In genomic region chr5:38276451-38276850, GRCm38 (mm10) we compare ENCODE assay signal across 12 mouse cellular contexts. TPM values are rescaled to one million over a fixed set of nuclear protein-coding genes. Genes with fewer than 3 reads are reported as not detected.
A peak's percentile ranks its signal among the peaks of the same experiment; 100 is the strongest.
DNase-seq lines count a peak whose midpoint lies in the region; ATAC-seq lines count a peak whose summit lies in the region.
"Had no signal": no experiment of that assay in that cellular context is flagged by ENCODE, and none has a peak within 500 bp of the region (broad histone marks: within the 10 kb centered on the region; RNA-seq: fewer than 3 reads in every experiment).

No protein-coding gene starts in this region.

- peak overlapping the region; percentile 39; the same call in 1 of the 2 replicates for H3K9ac ChIP-seq in limb, embryonic 13.5 days
- H3K9ac ChIP-seq: stomach, embryonic 15.5 days had no signal

- H3K9me3 ChIP-seq in limb, embryonic 13.5 days = no peaks in the 10 kb centered on the region
- H3K9me3 ChIP-seq: stomach, embryonic 15.5 days had no signal

- ATAC-seq in limb, embryonic 13.5 days (ENCODE audit: low FRiP score, low read depth) = no peak
- ATAC-seq: lung, postnatal 0 days had no signal

- peak; percentile 38 for DNase-seq in adrenal gland, postnatal 10 days
- DNase-seq in adrenal gland, postnatal 36 days = no peak
- peak; percentile 22 for DNase-seq in retina, postnatal 1 day
- DNase-seq in retina, embryonic 14.5 days (ENCODE audit: low spot score) = no peak
- no peak for DNase-seq in cerebellum, postnatal 14 days
- no peak for DNase-seq in spleen, postnatal 4 days (ENCODE audit: low spot score in 2 of 2)
- no peak for DNase-seq in cerebellum, postnatal 10 days

- H3K4me1 ChIP-seq in limb, embryonic 13.5 days = peaks cover 17% of the 10 kb centered on the region

- no peak overlapping the region for H3K27ac ChIP-seq in limb, embryonic 13.5 days
- H3K27ac ChIP-seq: stomach, embryonic 15.5 days had no signal

- H3K4me3 ChIP-seq in limb, embryonic 13.5 days = peak overlapping the region; percentile 42
- H3K4me3 ChIP-seq: erythroblast, embryonic 14.5 days had no signal

- WGBS in limb, embryonic 13.5 days = 2% methylated on average over 19 of the region's 19 CpGs

- peak overlapping the region; percentile 68 for H3K4me2 ChIP-seq in limb, embryonic 13.5 days (replicated peaks)

- peaks cover 71% of the 10 kb centered on the region for H3K27me3 ChIP-seq in limb, embryonic 13.5 days

- peaks cover 3% of the 10 kb centered on the region for H3K36me3 ChIP-seq in limb, embryonic 13.5 days
- H3K36me3 ChIP-seq: stomach, embryonic 15.5 days had no signal

RNA-seq across cellular contexts. Expression of gene Otop1, which starts 0.7 kb away (rescaled TPM):
- total RNA-seq in adrenal gland, postnatal 10 days (2021) = 10 to 100 TPM; 48.5 to 58.9 TPM
- total RNA-seq in adrenal gland, postnatal 36 days (2021) = 10 to 100 TPM; 30.6 to 39.5 TPM
- polyA plus RNA-seq in limb, embryonic 13.5 days (2015; fragmentation: Nextera tagmentation; extraction: Ambion mirVana) = 0.06 and 0.14 TPM in 2 replicates
- polyA plus RNA-seq: erythroblast, embryonic 14.5 days; intestine, embryonic 14.5 days; lung, postnatal 0 days; stomach, embryonic 15.5 days had no signal

RNA-seq across cellular contexts. Expression of gene Tmem128, which starts 16.5 kb away (rescaled TPM):
- 10 to 100 TPM; 39.0 to 41.6 TPM for total RNA-seq in adrenal gland, postnatal 10 days (2021)
- total RNA-seq in adrenal gland, postnatal 36 days (2021) = 10 to 100 TPM; 40.8 to 43.0 TPM
- 67.2 and 75.3 TPM in 2 replicates for polyA plus RNA-seq in limb, embryonic 13.5 days (2015; fragmentation: Nextera tagmentation; extraction: Ambion mirVana)

RNA-seq across cellular contexts. Expression of gene Drd5, which starts 42.7 kb away (rescaled TPM):
- total RNA-seq in adrenal gland, postnatal 10 days (2021) = not detected
- total RNA-seq in adrenal gland, postnatal 36 days (2021) = not detected
- polyA plus RNA-seq in limb, embryonic 13.5 days (2015; fragmentation: Nextera tagmentation; extraction: Ambion mirVana) = 0.04 TPM in 1 of 2 replicates, not detected in the other
- polyA plus RNA-seq: erythroblast, embryonic 14.5 days; intestine, embryonic 14.5 days; lung, postnatal 0 days; stomach, embryonic 15.5 days had no signal

RNA-seq across cellular contexts. Expression of gene Lyar, which starts 56.2 kb away (rescaled TPM):
- total RNA-seq in adrenal gland, postnatal 10 days (2021) = 10 to 100 TPM; 17.4 to 23.5 TPM
- 10 to 100 TPM; 20.1 to 23.6 TPM for total RNA-seq in adrenal gland, postnatal 36 days (2021)
- 115 and 118 TPM in 2 replicates for polyA plus RNA-seq in limb, embryonic 13.5 days (2015; fragmentation: Nextera tagmentation; extraction: Ambion mirVana)

RNA-seq across cellular contexts. Expression of gene Zbtb49, which starts 56.2 kb away (rescaled TPM):
- 10 to 100 TPM in 1 of 2 experiments, 1 to 10 TPM in 1; 7.0 to 12.4 TPM for total RNA-seq in adrenal gland, postnatal 10 days (2021)
- 10 to 100 TPM in 1 of 2 experiments, 1 to 10 TPM in 1; 9.6 to 11.3 TPM for total RNA-seq in adrenal gland, postnatal 36 days (2021)
- polyA plus RNA-seq in limb, embryonic 13.5 days (2015; fragmentation: Nextera tagmentation; extraction: Ambion mirVana) = 18.4 and 18.7 TPM in 2 replicates

Comparison
In these comparisons a context has a peak if more than half of its experiments do, and no peak if none do; other contexts are left out.
1. DNase-seq: peak in adrenal gland, postnatal 10 days (single experiment) and retina, postnatal 1 day (single experiment); none in adrenal gland, postnatal 36 days (0 of 2), retina, embryonic 14.5 days (single experiment), cerebellum, postnatal 14 days (0 of 2), spleen, postnatal 4 days (0 of 2) and cerebellum, postnatal 10 days (0 of 2).